Mouse (Mus musculus): Measurements from ENCODE around the gene Dtnb. TPM values are rescaled to one million over a fixed set of nuclear protein-coding genes. Genes with fewer than 3 reads are reported as not detected.
"Not testable (repeated sequence)": the region's sequence is repeated elsewhere in the genome, so short reads cannot be mapped to it uniquely, and the experiment has no call there.

Gene Dtnb
- total RNA-seq, 2 experiments from 2014 or later, result 12.6 to 16.1 TPM

GRCm38 (mm10) chr12:3657786-3658185 is 85.6 kb downstream of the Dtnb start:
- ATAC-seq (replicated peaks; ENCODE audit: poor library complexity), result no peak

- ATAC-seq (replicated peaks; ENCODE audit: poor library complexity), result peak; percentile 53
Measured at GRCm38 (mm10) chr12:3659554-3660311, 87.6 kb downstream of the Dtnb start.

- ATAC-seq (replicated peaks; ENCODE audit: poor library complexity), result peak; percentile 74
Measured at GRCm38 (mm10) chr12:3660985-3661635, 88.9 kb downstream of the Dtnb start.

- no peak for ATAC-seq (replicated peaks; ENCODE audit: poor library complexity)
Measured at GRCm38 (mm10) chr12:3662660-3663059, 90.5 kb downstream of the Dtnb start.

DNA sequence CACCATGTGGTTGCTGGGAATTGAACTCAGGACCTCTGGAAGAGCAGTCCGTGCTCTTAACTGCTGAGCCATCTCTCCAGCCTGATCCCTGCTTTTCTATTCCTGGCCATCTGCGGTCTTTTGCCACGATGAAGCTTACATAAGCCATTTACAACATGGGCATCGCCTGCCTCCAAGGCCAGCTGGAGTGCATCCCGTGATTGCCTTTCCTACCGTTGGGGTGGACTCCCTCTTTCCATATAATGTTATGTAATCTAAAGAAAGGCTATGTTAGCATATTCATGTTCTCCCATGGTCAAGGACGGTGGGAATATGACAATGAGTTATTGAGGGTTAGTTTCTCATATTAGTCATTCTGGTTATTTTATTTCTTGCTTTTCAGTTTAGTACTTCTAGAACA is 91.2 kb downstream of the Dtnb start:
- no peak for ATAC-seq (replicated peaks; ENCODE audit: poor library complexity)

DNA sequence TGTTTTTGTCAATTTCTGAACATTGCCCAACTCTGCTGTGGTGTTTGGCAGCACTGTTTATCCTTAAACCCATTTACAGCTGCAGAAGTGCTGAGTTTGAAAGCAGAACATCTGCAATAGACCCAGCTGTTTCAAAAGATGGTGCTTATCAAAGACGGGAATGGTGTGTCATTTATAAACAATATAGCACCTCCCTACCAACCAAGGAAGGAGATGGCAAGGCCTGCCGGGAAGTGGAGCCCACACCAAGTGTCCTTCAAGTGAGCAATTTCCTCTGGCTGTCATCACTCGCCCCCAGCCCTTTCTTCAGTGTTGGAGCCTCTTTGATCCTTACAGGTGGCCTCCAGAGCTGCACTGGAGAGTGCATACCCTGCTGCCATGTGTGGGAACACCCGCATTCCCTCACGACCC is 97.8 kb downstream of the Dtnb start:
- no peak for ATAC-seq (replicated peaks; ENCODE audit: poor library complexity)

DNA sequence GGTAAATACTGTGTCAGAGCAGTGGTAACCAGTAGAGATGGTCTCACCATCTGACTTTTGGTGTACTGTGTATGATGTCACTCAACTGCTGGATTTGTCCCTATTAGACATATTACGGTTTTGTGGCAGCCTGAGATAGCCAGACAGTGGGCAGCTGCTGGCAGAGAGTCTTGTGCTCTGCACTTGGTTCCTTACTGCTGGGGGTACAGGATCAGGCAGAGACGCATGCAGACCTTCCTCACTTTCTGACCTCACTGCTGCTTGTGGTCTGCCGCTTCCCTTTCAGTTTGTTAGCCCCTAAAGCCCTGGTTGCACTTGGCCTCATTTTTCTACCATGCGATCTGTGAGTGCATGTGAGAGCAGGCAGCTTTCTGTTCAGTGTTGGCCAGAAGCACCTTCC is 98.9 kb downstream of the Dtnb start:
- peak; percentile 79 for ATAC-seq (replicated peaks; ENCODE audit: poor library complexity)

DNA sequence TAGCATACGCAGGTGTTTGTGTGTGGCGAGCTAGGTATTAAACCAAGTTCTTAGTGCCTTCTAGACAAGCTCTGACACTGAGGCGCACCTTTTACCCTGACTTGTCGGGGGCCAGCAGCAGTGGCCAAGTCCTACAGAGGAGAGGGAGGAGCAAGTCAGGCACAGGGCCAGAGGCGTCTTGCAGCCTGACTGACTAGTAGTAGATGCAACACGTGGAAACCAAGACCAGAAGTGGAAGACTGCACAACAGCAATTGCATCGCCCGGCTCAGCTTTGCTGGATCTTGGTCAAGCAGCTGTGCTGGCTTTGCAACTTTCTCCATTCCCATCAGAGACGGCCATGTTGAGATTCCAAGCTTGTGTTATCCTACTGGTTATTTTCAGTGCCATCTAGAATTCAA is 100.6 kb downstream of the Dtnb start:
- ATAC-seq (replicated peaks; ENCODE audit: poor library complexity), result peak; percentile 47

- ATAC-seq (replicated peaks; ENCODE audit: poor library complexity), result peak; percentile 38; the same call in 1 of the 2 replicates
Measured at GRCm38 (mm10) chr12:3673886-3674285, 101.7 kb downstream of the Dtnb start.

- no peak for ATAC-seq (replicated peaks; ENCODE audit: poor library complexity)
Measured at GRCm38 (mm10) chr12:3674913-3675312, 102.7 kb downstream of the Dtnb start.

DNA sequence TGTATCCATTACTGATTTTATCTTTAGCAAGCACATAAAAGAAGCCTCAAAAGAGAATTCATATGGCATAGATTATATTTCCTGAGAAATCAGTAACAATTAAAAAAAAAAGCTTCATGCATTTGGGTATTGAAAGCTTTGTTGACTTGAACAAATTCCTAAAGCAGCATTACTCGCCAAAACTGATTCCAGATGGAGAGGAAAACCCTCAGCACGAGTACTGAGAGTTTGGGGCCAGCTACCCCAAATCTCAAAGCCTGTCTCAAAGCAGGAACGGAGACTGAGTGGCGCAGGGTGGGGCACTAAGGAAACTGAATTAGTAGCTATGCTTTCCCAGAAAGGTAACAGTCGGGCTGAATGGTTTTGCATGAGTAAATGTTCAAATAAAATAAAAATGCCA is 108.5 kb downstream of the Dtnb start:
- no peak for ATAC-seq (replicated peaks; ENCODE audit: poor library complexity)

GRCm38 (mm10) chr12:3683041-3683440 is 110.9 kb downstream of the Dtnb start:
- ATAC-seq (replicated peaks; ENCODE audit: poor library complexity), result no peak

- peak; percentile 68 for ATAC-seq (replicated peaks; ENCODE audit: poor library complexity)
Measured at GRCm38 (mm10) chr12:3686419-3686940, 114.3 kb downstream of the Dtnb start.

DNA sequence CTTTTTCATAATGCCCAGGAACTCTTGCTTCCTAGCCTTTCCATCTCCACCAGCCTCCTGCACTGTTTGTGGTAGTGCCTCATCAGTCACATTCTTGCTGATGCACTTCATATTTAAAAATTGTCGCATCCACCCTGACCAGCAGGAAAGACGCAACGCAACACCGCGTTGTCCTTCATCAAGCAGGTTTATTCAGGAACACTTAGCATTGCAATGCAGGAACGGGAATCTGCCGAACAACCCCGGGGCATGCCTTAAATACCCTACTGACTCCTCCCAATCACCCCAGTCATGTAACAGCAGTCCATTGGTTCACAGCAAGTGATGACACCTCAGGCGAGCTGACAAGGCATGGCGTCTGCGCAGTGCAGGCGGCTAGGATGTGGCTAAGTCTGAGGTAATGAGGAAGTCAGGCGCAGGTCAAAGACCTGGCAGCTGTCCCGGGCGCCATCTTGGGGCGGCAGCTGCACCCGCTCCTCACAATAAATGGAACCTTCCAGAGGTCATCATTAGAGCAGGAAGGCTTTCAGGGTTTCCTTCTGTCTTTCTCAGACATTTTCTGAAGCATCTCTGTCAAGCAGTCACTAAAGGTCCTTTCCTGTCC is 118.8 kb downstream of the Dtnb start:
- ATAC-seq (replicated peaks; ENCODE audit: poor library complexity), result not testable (repeated sequence)

- ATAC-seq (replicated peaks; ENCODE audit: poor library complexity), result peak; percentile 49
Measured at GRCm38 (mm10) chr12:3692795-3693392, 120.7 kb downstream of the Dtnb start.

GRCm38 (mm10) chr12:3695741-3696501 is 123.7 kb downstream of the Dtnb start:
- ATAC-seq (replicated peaks; ENCODE audit: poor library complexity), result peak; percentile 74

DNA sequence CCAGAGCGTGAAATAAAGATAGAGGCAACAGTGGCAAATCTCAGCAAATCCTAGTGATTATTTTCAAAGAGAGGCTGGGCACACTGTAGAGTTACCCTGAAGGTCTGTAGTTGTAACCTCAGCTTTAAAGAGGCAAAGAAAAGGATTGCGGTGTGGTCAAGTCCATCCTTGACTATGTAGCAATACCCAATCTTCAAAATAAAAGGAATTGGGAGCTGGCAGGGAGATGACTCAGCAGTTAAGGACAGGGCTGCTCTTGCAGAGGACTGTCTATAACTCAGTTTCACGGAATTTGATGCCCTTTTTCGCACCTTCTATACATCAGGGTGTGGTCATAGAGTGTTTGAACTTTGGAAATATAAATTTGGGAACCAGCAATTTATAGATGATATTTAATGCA is 128.3 kb downstream of the Dtnb start:
- ATAC-seq (replicated peaks; ENCODE audit: poor library complexity), result peak; percentile 45; the same call in 1 of the 2 replicates

DNA sequence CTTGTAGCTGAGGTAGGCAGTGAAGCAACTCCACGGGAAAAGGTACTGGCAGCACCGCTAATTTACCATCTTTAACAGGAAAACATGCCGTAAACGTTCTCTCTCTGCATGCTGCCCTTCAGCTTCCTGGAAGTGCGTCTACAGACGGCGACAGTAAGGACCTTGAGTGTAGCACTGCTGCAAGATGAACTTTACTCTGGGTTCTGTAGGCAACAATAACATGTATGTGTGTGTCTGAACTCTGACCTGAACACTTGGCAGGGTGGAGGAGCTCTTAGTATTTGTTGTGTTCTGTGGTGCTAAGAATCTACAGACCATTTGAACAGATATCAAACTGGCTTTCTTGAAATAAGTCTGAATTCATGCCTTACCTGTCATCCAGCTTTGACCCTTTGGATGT is 130.7 kb downstream of the Dtnb start:
- no peak for ATAC-seq (replicated peaks; ENCODE audit: poor library complexity)

DNA sequence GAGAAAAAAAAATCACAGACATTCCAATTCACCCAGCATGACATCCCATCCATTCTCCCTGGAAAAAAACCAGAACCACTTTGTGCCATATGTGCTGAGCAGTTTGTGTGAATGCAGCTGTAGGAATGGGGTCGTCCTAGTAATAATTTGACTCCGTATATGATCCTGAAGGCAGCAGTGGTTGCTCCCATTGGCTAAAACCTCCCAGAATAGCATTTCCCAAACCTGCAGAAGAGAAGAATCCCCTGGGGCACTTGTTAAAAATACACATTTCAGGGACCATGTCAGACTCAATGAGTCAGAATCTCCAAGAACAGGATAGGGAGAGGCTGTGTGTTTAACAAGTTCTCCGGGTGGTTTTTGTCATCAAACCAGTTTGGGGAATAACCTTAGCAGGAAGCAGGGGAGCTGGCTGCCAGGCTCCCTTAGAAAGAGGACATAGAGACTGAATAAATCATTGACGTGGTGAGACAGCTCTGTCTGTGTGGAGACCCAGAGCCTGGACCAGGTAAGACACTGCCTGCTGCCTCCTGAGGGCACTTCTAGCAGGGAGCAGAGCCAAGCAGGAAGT is 147.1 kb downstream of the Dtnb start:
- no peak for ATAC-seq (replicated peaks; ENCODE audit: poor library complexity)

DNA sequence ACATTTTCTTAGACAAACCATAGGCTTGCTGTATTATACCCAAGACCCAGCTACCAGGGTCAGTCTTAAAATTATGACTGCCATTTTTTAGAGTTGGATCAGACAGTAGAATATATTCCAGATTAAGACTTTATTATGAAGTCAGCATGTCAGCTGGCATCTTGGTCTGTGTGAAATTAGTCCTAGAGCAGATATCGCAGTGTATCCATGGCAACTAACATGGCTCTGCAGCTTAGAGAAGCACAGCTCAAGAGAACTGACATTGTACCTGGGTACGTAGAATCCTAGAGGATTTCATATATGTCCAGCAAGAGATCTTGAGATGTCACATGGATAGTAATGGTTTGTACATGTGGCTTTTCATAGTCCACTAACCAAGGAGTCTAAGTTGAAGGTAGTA is 148.3 kb downstream of the Dtnb start:
- no peak for ATAC-seq (replicated peaks; ENCODE audit: poor library complexity)
